Mouse (Mus musculus) limb, embryonic 14.5 days (tissue): ENCODE measurements around the gene Mief2. TPM values are rescaled to one million over a fixed set of nuclear protein-coding genes. Genes with fewer than 3 reads are reported as not detected.

Source experiments
- ATAC-seq: fragments of 200-750 bp; cut with Nextera tagmentation; 2 replicates; pipeline ENCODE4 v1.8.0; 2017; ENCODE audit warnings: low read depth, moderate number of reproducible peaks, moderate TSS enrichment; ENCODE audit not compliant: low FRiP score
- DNase-seq: peaks from one replicate; pipeline ENCODE4 v3.0.0-alpha.2; 2015; ENCODE audit warnings: low spot score
- H3K27ac ChIP-seq: fragments of 300-500 bp; sonication (generic); replicated peaks from 2 replicates; pipeline ENCODE4 v1.5.1; 2014; ENCODE audit warnings: low read depth, mild to moderate bottlenecking, low read length, moderate library complexity, mixed read lengths
- H3K27me3 ChIP-seq: fragments of 300-500 bp; sonication (generic); 2 replicates; pipeline ENCODE4 v1.6.1; 2014; ENCODE audit warnings: low read length, mixed read lengths; ENCODE audit not compliant: control insufficient read depth, insufficient read depth
- H3K36me3 ChIP-seq: fragments of 300-500 bp; sonication (generic); 2 replicates; pipeline ENCODE4 v1.6.1; 2014; ENCODE audit warnings: mild to moderate bottlenecking, low read length, moderate library complexity, mixed read lengths; ENCODE audit not compliant: control insufficient read depth, insufficient read depth
- H3K4me1 ChIP-seq: fragments of 300-500 bp; sonication (generic); 2 replicates; pipeline ENCODE4 v1.6.1; 2014; ENCODE audit warnings: antibody characterized with exemption, low read length, mixed read lengths; ENCODE audit not compliant: control insufficient read depth, insufficient read depth
- H3K4me2 ChIP-seq: fragments of 300-500 bp; sonication (generic); replicated peaks from 2 replicates; pipeline ENCODE4 v1.6.1; 2014; ENCODE audit warnings: low read depth, mild to moderate bottlenecking, low read length, moderate library complexity; ENCODE audit not compliant: severe bottlenecking
- H3K4me3 ChIP-seq: fragments of 300-500 bp; sonication (generic); replicated peaks from 2 replicates; pipeline ENCODE4 v1.5.1; 2014; ENCODE audit warnings: low read length
- H3K9ac ChIP-seq: fragments of 300-500 bp; sonication (generic); 2 replicates; pipeline ENCODE4 v1.6.1; 2014; ENCODE audit warnings: mild to moderate bottlenecking, low read depth, low read length, moderate library complexity; ENCODE audit not compliant: severe bottlenecking
- H3K9me3 ChIP-seq: fragments of 300-500 bp; sonication (generic); 2 replicates; pipeline ENCODE4 v1.6.1; 2016; ENCODE audit warnings: low read length; ENCODE audit not compliant: control insufficient read depth
- POLR2A ChIP-seq: fragments of 200-500 bp; IDR thresholded peaks from 2 replicates; pipeline ENCODE4 v1.8.0; 2012; ENCODE audit warnings: inconsistent platforms, mild to moderate bottlenecking, moderate library complexity, borderline replicate concordance; ENCODE audit not compliant: insufficient read depth, insufficient read length; ENCODE audit errors: extremely low read depth
- WGBS: fragments of 180-500 bp; shearing (Covaris S2); extraction: QIAGEN DNeasy Blood & Tissue Kit; methylation state at CpG from one replicate; pipeline ENCODE4 v1.1.7; 2014; 5-methylcytosine and 5-hydroxymethylcytosine counted together
- polyA plus RNA-seq, 2 experiments: library from polyadenylated mRNA; depleted of rRNA in 1 of 2; stranded (reverse) in 1 of 2; unstranded in 1 of 2; fragments of >200 nt; fragmentation: Nextera tagmentation in 1 of 2; extraction: Ambion mirVana in 1 of 2; gene quantifications; 2 replicates each; pipeline versions ENCODE4 v1.2.1 to v1.2.3; 2012 to 2014

Mief2 gene
- polyA plus RNA-seq, 2 experiments = 14.7 to 18.9 TPM

- 91% methylated on average over 7 of the region's 7 CpGs for WGBS
- peaks cover 81% of the 10 kb centered on the region for H3K36me3 ChIP-seq
- DNase-seq = no peak
Measured at GRCm38 (mm10) chr11:60706076-60706475, 22.1 kb upstream of the Mief2 start.

GRCm38 (mm10) chr11:60706696-60707480, 21.3 kb upstream of the Mief2 start:
- 92% methylated on average over 14 of the region's 14 CpGs for WGBS
- ATAC-seq (no peak), DNase-seq (no peak)
- Histone ChIP-seq H3K27ac (no peak overlapping the region), H3K4me2 (no peak overlapping the region), H3K4me3 (no peak overlapping the region), H3K9ac (no peak overlapping the region), H3K36me3 (peaks cover 89% of the 10 kb centered on the region), H3K4me1 (peaks cover 5% of the 10 kb centered on the region; the same call in 1 of the 2 replicates), H3K27me3 (no peaks in the 10 kb centered on the region), H3K9me3 (no peaks in the 10 kb centered on the region)
- TF ChIP-seq POLR2A = no peak

More at GRCm38 (mm10) chr11:60706076-60706475, 22.1 kb upstream of the Mief2 start:
- no peak for TF ChIP-seq POLR2A
- Histone ChIP-seq H3K4me2 (no peak overlapping the region), H3K4me1 (peaks cover 9% of the 10 kb centered on the region), H3K9me3 (no peaks in the 10 kb centered on the region), H3K9ac (no peak overlapping the region), H3K27me3 (no peaks in the 10 kb centered on the region), H3K4me3 (no peak overlapping the region), H3K27ac (no peak overlapping the region)
- no peak for ATAC-seq

GRCm38 (mm10) chr11:60707672-60708071, 20.5 kb upstream of the Mief2 start:
- Histone ChIP-seq H3K36me3 (peaks cover 96% of the 10 kb centered on the region), H3K4me2 (no peak overlapping the region), H3K4me1 (peaks cover 5% of the 10 kb centered on the region; the same call in 1 of the 2 replicates), H3K9me3 (no peaks in the 10 kb centered on the region), H3K9ac (no peak overlapping the region), H3K4me3 (no peak overlapping the region), H3K27me3 (no peaks in the 10 kb centered on the region), H3K27ac (no peak overlapping the region)
- DNase-seq (no peak), ATAC-seq (no peak)
- WGBS = 77% methylated on average over 3 of the region's 3 CpGs
- no peak for TF ChIP-seq POLR2A

- ATAC-seq (no peak), DNase-seq (no peak)
- H3K4me2 ChIP-seq = no peak overlapping the region
- peaks cover 99% of the 10 kb centered on the region for H3K36me3 ChIP-seq
- 84% methylated on average over 9 of the region's 10 CpGs for WGBS
- H3K4me3 ChIP-seq = no peak overlapping the region
- no peaks in the 10 kb centered on the region for H3K4me1 ChIP-seq
- no peak overlapping the region for H3K9ac ChIP-seq
- H3K27ac ChIP-seq = no peak overlapping the region
- no peak for TF ChIP-seq POLR2A
- no peaks in the 10 kb centered on the region for H3K27me3 ChIP-seq
- no peaks in the 10 kb centered on the region for H3K9me3 ChIP-seq
Measured at GRCm38 (mm10) chr11:60708631-60709030, 19.6 kb upstream of the Mief2 start.

- no peak overlapping the region for H3K9ac ChIP-seq
- peaks cover 99% of the 10 kb centered on the region for H3K36me3 ChIP-seq
- TF ChIP-seq POLR2A = no peak
- H3K4me3 ChIP-seq = no peak overlapping the region
- 91% methylated on average over 45 of the region's 45 CpGs for WGBS
- ATAC-seq (no peak), DNase-seq (no peak)
- no peak overlapping the region for H3K27ac ChIP-seq
- H3K4me1 ChIP-seq = no peaks in the 10 kb centered on the region
- H3K27me3 ChIP-seq = no peaks in the 10 kb centered on the region
- H3K9me3 ChIP-seq = no peaks in the 10 kb centered on the region
- no peak overlapping the region for H3K4me2 ChIP-seq
Measured at GRCm38 (mm10) chr11:60709481-60710465, 18.4 kb upstream of the Mief2 start.
